Mouse (Mus musculus) thymus, postnatal 36 days (tissue): Measurements from ENCODE around the gene Fam173a.
"Not testable (repeated sequence)": the region's sequence is repeated elsewhere in the genome, so short reads cannot be mapped to it uniquely, and the experiment has no call there.

ENCODE experiments used
- DNase-seq, 2 experiments: peaks; one replicate each; pipeline ENCODE4 v3.0.0; 2022; ENCODE audit warnings: mixed read lengths in 2 of 2

The Fam173a gene

DNA sequence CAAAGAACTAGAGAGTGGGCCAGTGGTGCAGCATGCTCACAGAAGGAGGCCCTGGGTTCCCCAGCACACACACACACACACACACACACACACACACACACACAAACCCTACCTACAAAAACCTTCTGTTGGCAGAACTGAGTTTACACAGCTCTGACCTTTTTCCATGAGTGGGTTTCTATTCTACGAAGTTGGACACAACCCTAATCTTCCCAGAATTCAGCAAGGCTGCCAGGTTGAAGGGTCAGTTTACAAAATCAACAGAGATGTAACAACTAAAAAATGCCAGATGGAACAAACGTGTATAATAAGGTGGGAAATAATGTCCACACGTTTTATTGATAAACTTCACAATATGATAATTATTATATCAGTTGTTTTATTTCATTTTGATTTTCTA, 35.0 kb downstream of the Fam173a start:
- no peak for DNase-seq

DNA sequence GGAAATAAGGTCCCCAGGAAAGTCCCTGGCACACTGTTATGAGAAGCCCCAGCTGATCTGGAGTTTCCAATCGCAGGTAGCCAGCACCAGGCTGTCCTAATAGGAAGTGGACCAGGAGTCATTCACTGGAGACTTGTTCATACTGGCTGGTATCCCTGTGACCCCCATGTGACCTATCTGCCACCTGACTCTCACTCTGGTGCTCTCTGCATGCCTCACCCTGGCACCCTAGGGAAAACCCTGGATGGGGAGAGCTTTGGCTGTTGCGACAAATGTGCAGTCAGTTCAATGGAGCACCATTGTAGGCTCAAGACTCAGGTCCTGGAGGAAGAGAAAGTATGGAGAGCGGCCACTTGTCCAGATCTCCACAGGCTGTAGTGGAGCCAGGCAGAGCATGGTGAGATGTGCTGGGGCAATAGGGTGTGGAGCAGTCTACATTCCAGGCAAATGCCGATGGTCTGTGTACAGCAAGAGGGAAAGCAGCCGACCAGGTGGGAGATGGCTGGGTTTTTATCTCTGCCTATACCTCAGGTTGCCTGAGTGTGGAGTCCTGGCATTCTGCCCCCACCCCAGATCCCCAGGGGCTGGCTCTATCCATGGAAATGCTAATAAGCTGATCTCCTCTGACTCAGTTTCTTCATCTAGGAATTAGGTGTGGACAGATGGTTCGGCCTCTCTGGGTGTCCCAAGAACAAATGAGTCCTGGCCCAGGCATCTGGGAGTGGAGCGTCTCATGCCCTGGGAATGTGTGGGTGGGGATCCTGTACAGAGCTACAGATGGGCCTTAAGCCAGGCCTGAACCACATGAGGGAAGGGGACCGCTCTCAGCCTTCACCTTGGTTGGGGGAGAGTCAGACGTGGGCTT, 36.1 kb downstream of the Fam173a start:
- no peak for DNase-seq

DNA sequence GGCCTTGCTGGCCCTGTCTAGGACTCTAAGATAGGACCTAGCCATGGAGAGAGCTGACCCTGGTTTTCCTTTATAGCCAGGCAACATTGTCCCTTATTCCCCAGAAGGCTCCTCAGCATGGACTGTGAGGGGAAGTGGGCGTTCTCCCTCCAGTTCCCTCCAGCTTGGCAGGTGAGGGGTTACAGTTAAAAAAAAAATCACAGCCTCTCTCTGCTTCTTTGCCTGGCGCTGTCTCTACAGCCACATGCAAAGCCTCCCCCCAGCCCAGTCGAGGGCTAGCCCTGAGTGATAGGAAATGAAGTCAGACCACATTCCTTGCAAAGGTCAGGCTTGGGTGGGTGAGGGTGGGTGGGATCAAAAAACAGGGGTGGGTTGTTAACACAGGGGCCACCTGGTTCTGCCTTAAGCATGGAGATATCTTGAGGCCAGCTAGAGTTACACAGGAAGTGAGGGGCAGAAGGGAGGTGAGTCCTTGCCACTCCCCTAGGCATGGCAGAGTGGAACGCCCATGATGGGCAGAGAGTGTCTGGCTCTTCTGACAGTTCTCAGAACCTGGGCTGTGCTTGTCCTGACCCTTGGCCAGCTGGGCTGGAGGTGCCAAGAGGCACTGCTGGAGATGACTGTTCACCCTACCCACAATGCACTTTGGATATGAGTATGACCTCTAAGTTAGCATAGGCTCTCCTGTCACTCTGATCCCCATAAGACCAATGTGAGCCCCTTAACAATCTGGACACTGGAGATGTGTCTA, 36.9 kb downstream of the Fam173a start:
- DNase-seq = no peak

DNA sequence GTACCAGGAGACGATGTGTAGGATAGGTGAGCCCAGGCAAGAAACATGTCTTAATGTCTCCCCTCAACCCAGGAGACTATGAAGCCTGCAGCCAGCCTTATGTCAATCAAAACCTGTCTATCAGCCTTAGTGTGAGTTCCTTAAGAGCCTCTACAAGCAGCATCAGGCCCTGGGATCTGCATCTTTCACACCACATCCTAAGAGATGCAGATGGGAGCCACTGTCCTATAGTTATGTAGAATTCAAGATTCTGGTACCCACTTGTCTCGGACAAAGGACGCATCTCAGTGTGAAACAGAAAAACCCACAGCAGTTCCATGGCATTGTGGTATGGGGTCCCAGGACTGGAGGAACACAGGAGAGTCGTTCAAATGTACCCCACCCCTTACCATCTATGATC, 37.6 kb downstream of the Fam173a start:
- no peak for DNase-seq

DNA sequence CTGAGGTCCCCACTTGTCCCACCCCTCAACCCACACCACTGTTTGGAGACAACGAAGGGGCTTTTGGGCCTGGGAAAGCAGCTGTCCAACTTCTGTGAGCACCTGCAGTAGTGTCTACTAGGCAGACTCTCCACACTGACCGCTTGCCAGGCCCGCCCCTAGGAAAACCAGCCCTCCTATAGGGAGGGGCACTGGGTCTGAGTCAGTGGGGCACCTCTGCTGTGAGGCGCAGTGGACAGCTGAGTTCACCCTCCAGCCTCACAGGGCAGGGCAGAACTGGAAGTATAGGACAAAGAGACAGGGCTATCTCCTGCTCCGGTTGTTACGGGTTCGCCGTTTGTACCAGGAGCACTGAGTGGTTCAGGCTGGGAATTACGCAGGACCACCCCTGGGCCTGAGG, 38.5 kb downstream of the Fam173a start, which contains the start of gene Msln:
Gene Msln, minus strand, starts transcription at position 138 of the 400 bp plus-strand sequence.
- no peak for DNase-seq

DNA sequence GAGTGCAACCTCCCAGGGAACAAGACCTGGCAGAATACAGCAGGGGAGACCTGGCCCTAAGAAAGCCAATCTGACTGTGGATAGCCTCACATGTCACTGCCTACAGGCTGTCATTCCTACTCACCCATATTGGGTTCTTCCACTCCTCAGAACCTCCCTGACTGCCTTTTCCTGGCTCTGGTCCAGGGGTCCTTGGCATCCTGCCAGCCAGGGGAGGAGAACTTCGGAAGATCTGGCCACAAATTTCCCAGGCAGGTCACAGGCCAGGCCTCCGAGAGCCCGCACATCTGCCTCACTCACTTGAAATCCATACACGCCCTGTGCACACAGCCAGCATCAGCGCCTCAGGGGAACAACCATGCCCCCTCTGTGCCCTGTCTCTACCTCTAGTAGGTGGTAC, 41.3 kb downstream of the Fam173a start:
- no peak for DNase-seq

DNA sequence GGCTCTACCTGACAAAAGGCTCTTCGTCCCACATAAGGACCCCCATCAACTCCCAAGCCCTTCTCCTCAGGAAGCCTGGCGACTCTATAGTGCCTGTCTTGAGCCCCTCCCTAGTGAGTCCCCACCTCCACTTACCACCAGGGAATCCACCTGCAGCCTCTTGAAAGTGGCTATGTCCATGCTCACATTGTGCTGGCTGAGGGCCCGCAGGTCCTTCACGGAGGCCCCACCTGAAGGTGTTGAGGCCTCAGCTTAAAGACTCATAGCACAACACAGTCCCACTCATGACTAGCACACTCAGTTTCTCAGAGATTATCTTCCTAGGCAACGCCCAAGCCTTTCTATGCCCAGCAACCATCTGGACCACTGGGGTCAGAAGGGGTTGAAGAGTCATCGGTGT, 43.4 kb downstream of the Fam173a start:
- no peak for DNase-seq

DNA sequence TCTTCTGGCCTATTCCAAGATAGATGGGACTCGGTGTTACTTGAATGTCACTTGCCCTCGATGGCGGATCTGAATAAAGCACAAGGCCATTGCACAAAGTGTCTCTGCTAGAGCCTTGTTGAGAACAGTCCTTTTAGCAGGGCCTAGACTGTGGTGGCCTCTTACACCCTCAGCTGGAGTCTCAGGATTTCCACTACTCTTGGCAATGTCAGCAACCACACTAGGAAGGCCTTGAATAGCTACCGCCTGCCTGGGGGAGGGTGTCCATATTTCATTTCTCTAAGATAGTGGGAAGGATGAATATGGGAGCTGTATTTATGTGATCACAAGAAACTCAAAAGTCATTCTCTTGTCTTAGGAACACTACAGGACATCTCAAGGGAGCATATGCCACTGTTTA, 44.5 kb downstream of the Fam173a start:
- DNase-seq = no peak

DNA sequence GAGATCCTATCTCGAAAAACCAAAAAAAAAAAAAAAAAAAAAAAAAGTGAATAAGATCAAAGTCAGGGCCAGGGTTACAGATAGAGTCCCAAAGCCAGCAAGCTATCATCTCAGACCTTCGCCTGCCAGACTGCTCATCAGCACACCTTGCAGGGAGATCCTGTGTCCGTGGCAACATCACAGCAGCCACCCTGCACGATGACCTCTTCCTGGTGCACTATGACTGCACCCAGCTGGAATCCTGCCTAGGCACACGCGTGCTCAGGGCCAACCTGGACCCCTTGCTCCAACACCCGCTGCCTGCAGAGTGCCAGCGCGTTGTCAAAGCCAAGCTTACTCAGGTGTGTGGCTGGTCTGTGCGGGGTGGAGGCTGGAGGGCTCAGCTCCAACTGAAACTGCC, 48.4 kb downstream of the Fam173a start:
- DNase-seq = no peak

DNA sequence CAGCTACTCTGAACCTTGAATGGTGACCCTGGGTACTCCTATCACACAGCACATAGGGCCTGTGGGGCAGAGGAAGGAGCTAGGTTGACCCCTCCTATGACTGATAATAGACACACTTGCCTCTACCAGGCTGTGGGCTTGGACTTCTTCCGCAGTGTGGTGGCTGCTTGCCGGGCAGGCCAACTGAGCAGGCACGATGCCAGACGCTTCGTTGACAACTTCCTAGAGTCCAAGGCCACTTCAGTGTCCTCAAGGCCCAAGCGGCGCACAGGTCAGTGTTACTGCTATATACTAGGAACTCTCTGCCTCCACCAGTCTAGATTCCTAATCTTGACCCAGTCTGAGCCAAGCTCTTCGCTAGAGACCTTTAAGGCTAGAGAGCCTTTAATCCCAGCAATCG, 48.9 kb downstream of the Fam173a start:
- no peak for DNase-seq

DNA sequence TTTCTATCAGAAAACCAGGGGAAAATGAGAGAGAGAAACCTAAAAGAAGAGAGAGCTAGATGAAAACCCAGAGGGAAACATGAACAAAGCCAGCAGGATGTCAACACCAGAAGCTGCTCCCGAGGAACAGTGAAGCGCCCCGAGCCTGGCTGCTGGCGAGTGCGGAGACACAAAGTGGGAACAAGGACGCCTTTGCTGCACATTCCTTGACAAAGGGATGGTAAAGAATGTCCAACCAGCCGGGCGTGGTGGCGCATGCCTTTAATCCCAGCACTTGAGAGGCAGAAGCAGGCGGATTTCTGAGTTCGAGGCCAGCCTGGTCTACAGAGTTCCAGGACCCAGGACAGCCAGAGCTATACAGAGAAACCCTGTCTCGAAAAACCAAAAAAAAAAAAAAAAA, 51.2 kb downstream of the Fam173a start:
- not testable (repeated sequence) for DNase-seq
